Mouse (Mus musculus) myocyte (in vitro differentiated cells): ENCODE measurements around the gene Slc38a10.

Source experiments
- MAX ChIP-seq: IDR thresholded peaks from one replicate; pipeline ENCODE4 v1.6.1; 2011; ENCODE audit warnings: low read depth, mild to moderate bottlenecking, control low read depth
- MYOG ChIP-seq, 3 experiments: IDR thresholded peaks; one replicate each; pipeline ENCODE4 v1.6.1; 2011; ENCODE audit warnings: control low read depth in 2 of 3, low read depth in 2 of 3, mild to moderate bottlenecking in 2 of 3; ENCODE audit not compliant: insufficient read length in 2 of 3, control insufficient read depth in 1 of 3, insufficient read depth in 1 of 3
- POLR2A ChIP-seq: IDR thresholded peaks from one replicate; pipeline ENCODE4 v1.6.1; 2011; ENCODE audit warnings: low read depth, mild to moderate bottlenecking, control low read depth, moderate library complexity; ENCODE audit not compliant: insufficient read length
- POLR2AphosphoS2 ChIP-seq: IDR thresholded peaks from one replicate; pipeline ENCODE4 v1.6.1; 2011; ENCODE audit warnings: low read depth, control low read depth; ENCODE audit not compliant: insufficient read length
- TCF3 ChIP-seq: IDR thresholded peaks from one replicate; pipeline ENCODE4 v1.6.1; 2011; ENCODE audit warnings: low read depth, control low read depth; ENCODE audit not compliant: insufficient read length
- USF1 ChIP-seq: IDR thresholded peaks from one replicate; pipeline ENCODE4 v1.6.1; 2011; ENCODE audit warnings: low read depth, mild to moderate bottlenecking, control low read depth, moderate library complexity

DNA sequence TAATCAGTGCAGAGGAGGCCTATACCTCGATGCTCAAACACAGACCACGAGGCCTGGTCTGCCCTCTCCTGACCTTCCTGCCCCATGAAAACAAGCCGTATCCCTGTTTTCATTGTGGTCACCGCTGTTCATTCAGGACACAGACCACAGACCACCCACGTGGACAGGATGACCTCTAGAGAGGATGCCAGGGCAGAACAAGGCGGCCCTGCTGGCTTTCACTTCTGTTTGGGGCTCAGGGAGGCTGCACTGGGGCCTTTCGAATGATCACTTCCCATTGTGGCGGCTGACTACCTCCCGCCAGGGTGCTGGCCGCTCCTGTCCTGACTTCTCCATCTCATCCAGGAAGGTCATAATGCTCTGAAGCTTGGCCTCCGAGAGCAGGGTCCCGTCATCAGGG lies 80.1 kb downstream of the Slc38a10 start:
- TF ChIP-seq POLR2A: no peak
- TF ChIP-seq USF1: no peak
- TF ChIP-seq MYOG (IDR thresholded peaks at IDR 0.05; ENCODE audit: control insufficient read depth in 1 of 3, insufficient read depth in 1 of 3, insufficient read length in 2 of 3, low read depth in 2 of 3): no peak
- no peak for TF ChIP-seq POLR2AphosphoS2
- TF ChIP-seq TCF3: no peak
- no peak for TF ChIP-seq MAX
